Mouse (Mus musculus) retina, postnatal 7 days (tissue): ENCODE results near the gene Prr14.
"Not testable (repeated sequence)": the region's sequence is repeated elsewhere in the genome, so short reads cannot be mapped to it uniquely, and the experiment has no call there.

Experiments used
- DNase-seq: peaks from one replicate; pipeline ENCODE4 v3.0.0-alpha.2; 2012; ENCODE audit warnings: low read depth, low spot score

Prr14 gene

GRCm38 (mm10) chr7:127459311-127459710, at the start of gene Prr14:
Gene Prr14, plus strand, starts transcription at chr7:127459611.
- not testable (repeated sequence) for DNase-seq

GRCm38 (mm10) chr7:127411418-127411817, 48.0 kb upstream of the Prr14 start:
- DNase-seq, result no peak

- peak; percentile 77 for DNase-seq
Measured at GRCm38 (mm10) chr7:127421388-127422191, 37.8 kb upstream of the Prr14 start, which contains the start of gene Zfp688. Gene Zfp688, minus strand, starts transcription at chr7:127422068.

- DNase-seq, result no peak
Measured at GRCm38 (mm10) chr7:127422247-127422646, 37.2 kb upstream of the Prr14 start.

- DNase-seq, result no peak
Measured at GRCm38 (mm10) chr7:127425291-127425690, 34.1 kb upstream of the Prr14 start.

GRCm38 (mm10) chr7:127425911-127426310, 33.5 kb upstream of the Prr14 start:
- no peak for DNase-seq

- no peak for DNase-seq
Measured at GRCm38 (mm10) chr7:127426354-127426753, 33.1 kb upstream of the Prr14 start.

- no peak for DNase-seq
Measured at GRCm38 (mm10) chr7:127435206-127435605, 24.2 kb upstream of the Prr14 start.

- no peak for DNase-seq
Measured at GRCm38 (mm10) chr7:127437724-127438123, 21.7 kb upstream of the Prr14 start.

GRCm38 (mm10) chr7:127443976-127444375, 15.4 kb upstream of the Prr14 start:
- no peak for DNase-seq

- peak; percentile 97 for DNase-seq
Measured at GRCm38 (mm10) chr7:127448521-127449300, 10.7 kb upstream of the Prr14 start, which contains the start of gene Zfp689. Gene Zfp689, minus strand, starts transcription at chr7:127449158.

- no peak for DNase-seq
Measured at GRCm38 (mm10) chr7:127449966-127450365, 9.4 kb upstream of the Prr14 start.

- DNase-seq, result no peak
Measured at GRCm38 (mm10) chr7:127453056-127453455, 6.4 kb upstream of the Prr14 start.

GRCm38 (mm10) chr7:127454905-127455304, 4.5 kb upstream of the Prr14 start:
- no peak for DNase-seq

GRCm38 (mm10) chr7:127458371-127459122, 864 bp upstream of the Prr14 start:
- DNase-seq, result not testable (repeated sequence)

GRCm38 (mm10) chr7:127465191-127465590, 5.8 kb downstream of the Prr14 start:
- DNase-seq, result no peak

GRCm38 (mm10) chr7:127465670-127466069, 6.3 kb downstream of the Prr14 start:
- DNase-seq, result not testable (repeated sequence)

- no peak for DNase-seq
Measured at GRCm38 (mm10) chr7:127466606-127467005, 7.2 kb downstream of the Prr14 start.

- no peak for DNase-seq
Measured at GRCm38 (mm10) chr7:127470011-127470715, 10.8 kb downstream of the Prr14 start.

GRCm38 (mm10) chr7:127470743-127471645, 11.6 kb downstream of the Prr14 start:
- peak; percentile 95 for DNase-seq
